Mouse (Mus musculus) v-Abl transformed pro-B cells (cell line): ENCODE measurements around the gene Whamm.

Experiments
- in situ Hi-C, 2 experiments: fragments of 400-800 bp; cut with MboI; formaldehyde crosslinking; loops; one replicate each; pipeline ENCODE4 v1.15.1; 2025; ENCODE audit not compliant: unreplicated experiment in 2 of 2

The Whamm gene

GRCm38 (mm10) chr7:81583512-81583911 is 12.4 kb downstream of the Whamm start:
- in situ Hi-C loops, result loop anchor here in 1 of 2 experiments (10.0 kb wide), 1 partner anchor 201 kb away; the partner anchor contains the start of gene 3110040N11Rik

GRCm38 (mm10) chr7:81585326-81585725 is 14.3 kb downstream of the Whamm start:
- in situ Hi-C loops, result loop anchor here in 1 of 2 experiments (10.0 kb wide), 1 partner anchor 199 kb away; the partner anchor contains the start of gene 3110040N11Rik

- in situ Hi-C loops, result loop anchor here in 1 of 2 experiments (10.0 kb wide), 1 partner anchor 198 kb away; the partner anchor contains the start of gene 3110040N11Rik
Observed at GRCm38 (mm10) chr7:81587238-81587637, 16.2 kb downstream of the Whamm start.

GRCm38 (mm10) chr7:81592686-81593085 is 21.6 kb downstream of the Whamm start:
- in situ Hi-C loops, result no loop called here

- in situ Hi-C loops, result no loop called here
Observed at GRCm38 (mm10) chr7:81593387-81593786, 22.3 kb downstream of the Whamm start.

GRCm38 (mm10) chr7:81595056-81595455 is 24.0 kb downstream of the Whamm start:
- in situ Hi-C loops, result no loop called here

GRCm38 (mm10) chr7:81596086-81596485 is 25.0 kb downstream of the Whamm start:
- in situ Hi-C loops, result no loop called here

- in situ Hi-C loops, result no loop called here
Observed at GRCm38 (mm10) chr7:81597660-81598059, 26.6 kb downstream of the Whamm start.

- in situ Hi-C loops, result no loop called here
Observed at GRCm38 (mm10) chr7:81599379-81600280, 28.6 kb downstream of the Whamm start.

- in situ Hi-C loops, result no loop called here
Observed at GRCm38 (mm10) chr7:81604991-81605390, 33.9 kb downstream of the Whamm start.

- in situ Hi-C loops, result no loop called here
Observed at GRCm38 (mm10) chr7:81605489-81605888, 34.4 kb downstream of the Whamm start.

GRCm38 (mm10) chr7:81606452-81606851 is 35.4 kb downstream of the Whamm start:
- in situ Hi-C loops, result no loop called here

- in situ Hi-C loops, result no loop called here
Observed at GRCm38 (mm10) chr7:81610125-81610524, 39.1 kb downstream of the Whamm start.

- in situ Hi-C loops, result no loop called here
Observed at GRCm38 (mm10) chr7:81612856-81613635, 42.0 kb downstream of the Whamm start.

GRCm38 (mm10) chr7:81615031-81615430 is 44.0 kb downstream of the Whamm start:
- in situ Hi-C loops, result no loop called here

GRCm38 (mm10) chr7:81622793-81623192 is 51.7 kb downstream of the Whamm start:
- in situ Hi-C loops, result loop anchor here (5.0 to 10.0 kb wide), 2 partner anchors 218 to 225 kb away; no protein-coding TSS in a partner anchor

GRCm38 (mm10) chr7:81623767-81624166 is 52.7 kb downstream of the Whamm start:
- in situ Hi-C loops, result loop anchor here (5.0 to 10.0 kb wide), 2 partner anchors 219 to 226 kb away; no protein-coding TSS in a partner anchor

GRCm38 (mm10) chr7:81626460-81626859 is 55.4 kb downstream of the Whamm start:
- in situ Hi-C loops, result loop anchor here in 1 of 2 experiments (10.0 kb wide), 1 partner anchor 222 kb away; no protein-coding TSS in a partner anchor

- in situ Hi-C loops, result no loop called here
Observed at GRCm38 (mm10) chr7:81631261-81631660, 60.2 kb downstream of the Whamm start.

GRCm38 (mm10) chr7:81632586-81632985 is 61.5 kb downstream of the Whamm start:
- in situ Hi-C loops, result no loop called here

- in situ Hi-C loops, result no loop called here
Observed at GRCm38 (mm10) chr7:81641101-81641500, 70.0 kb downstream of the Whamm start.
